Mouse (Mus musculus) C2C12 (cell line): Measurements from ENCODE around the gene Slco1a1.

Experiments
- CTCF ChIP-seq: IDR thresholded peaks from one replicate; pipeline ENCODE4 v1.5.1; 2011; ENCODE audit not compliant: control insufficient read depth, insufficient read depth, insufficient read length
- FOSL1 ChIP-seq: IDR thresholded peaks from one replicate; pipeline ENCODE4 v1.8.0; 2011; ENCODE audit warnings: mild to moderate bottlenecking, low read length; ENCODE audit not compliant: poor library complexity, insufficient read depth, severe bottlenecking
- MAX ChIP-seq: IDR thresholded peaks from one replicate; pipeline ENCODE4 v1.6.1; 2011; ENCODE audit warnings: mild to moderate bottlenecking, control low read depth
- MYOD1 ChIP-seq: IDR thresholded peaks from one replicate; pipeline ENCODE4 v1.6.1; 2011; ENCODE audit warnings: low read depth; ENCODE audit not compliant: control insufficient read depth, insufficient read length
- USF1 ChIP-seq: IDR thresholded peaks from one replicate; pipeline ENCODE4 v1.6.1; 2011; ENCODE audit warnings: low read depth, mild to moderate bottlenecking, control low read depth, moderate library complexity

DNA sequence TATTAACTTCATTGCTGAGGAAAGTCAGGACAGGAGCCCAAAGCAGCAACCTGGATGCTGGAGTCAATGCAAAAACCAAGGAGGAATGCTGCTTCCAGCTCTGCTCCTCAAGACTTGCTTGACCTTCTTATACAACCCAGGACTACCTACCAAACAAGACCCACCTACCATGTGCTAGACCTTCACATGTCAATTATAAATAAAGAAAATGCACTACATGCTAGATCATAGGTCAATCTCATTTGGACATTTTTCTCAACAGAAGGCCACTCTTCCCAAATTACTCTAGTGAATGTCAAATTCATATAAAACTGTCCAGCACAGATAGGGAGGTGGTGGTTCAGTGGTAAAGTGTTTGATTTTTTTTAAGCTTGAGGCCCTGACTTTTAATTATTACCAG, at the start of gene Slco1a1:
- TF ChIP-seq CTCF: no peak
- TF ChIP-seq MYOD1: no peak
- TF ChIP-seq MAX: no peak
- TF ChIP-seq USF1: no peak
- TF ChIP-seq FOSL1: no peak
